ENCODE assay signal across 27 mouse cellular contexts in the genomic region with DNA sequence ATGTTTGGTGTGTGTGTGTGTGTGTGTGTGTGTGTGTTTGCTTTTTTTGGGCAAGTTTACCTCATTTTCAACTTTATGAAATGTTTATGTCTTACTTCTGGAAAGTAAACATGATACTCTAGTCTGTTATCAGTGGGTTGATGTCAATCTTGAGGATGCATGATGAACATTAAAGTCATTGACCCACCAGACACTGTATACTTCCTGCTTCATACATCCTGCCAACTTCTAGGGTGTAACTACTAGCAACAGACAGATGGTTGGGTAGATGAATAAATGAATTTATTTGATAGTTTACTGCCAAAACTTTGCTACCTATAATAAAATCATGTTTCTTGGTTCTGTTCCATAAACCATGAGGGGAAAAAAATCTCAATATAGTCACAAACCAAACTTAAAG. TPM values are rescaled to one million over a fixed set of nuclear protein-coding genes. Genes with fewer than 3 reads are reported as not detected.
"Had no signal": no experiment of that assay in that cellular context is flagged by ENCODE, and none has a peak within 500 bp of the region (broad histone marks: within the 10 kb centered on the region; RNA-seq: fewer than 3 reads in every experiment).

No protein-coding gene starts in this region.

- H3K9ac ChIP-seq: lung, embryonic 14.5 days; midbrain, embryonic 13.5 days; midbrain, embryonic 15.5 days; neural tube, embryonic 12.5 days had no signal

- H3K27me3 ChIP-seq: megakaryocyte, embryonic 14.5 days; midbrain, embryonic 13.5 days; midbrain, embryonic 15.5 days; neural tube, embryonic 12.5 days had no signal

- H3K4me3 ChIP-seq: megakaryocyte, embryonic 14.5 days; midbrain, embryonic 13.5 days; midbrain, embryonic 15.5 days; neural tube, embryonic 12.5 days had no signal

- H3K4me1 ChIP-seq: midbrain, embryonic 13.5 days; midbrain, embryonic 15.5 days; neural tube, embryonic 12.5 days had no signal

- H3K9me3 ChIP-seq: megakaryocyte, embryonic 14.5 days; midbrain, embryonic 13.5 days; midbrain, embryonic 15.5 days; neural tube, embryonic 12.5 days had no signal

- H3K36me3 ChIP-seq: midbrain, embryonic 13.5 days; midbrain, embryonic 15.5 days; neural tube, embryonic 12.5 days had no signal

- H3K27ac ChIP-seq: macrophage; midbrain, embryonic 13.5 days; midbrain, embryonic 15.5 days; neural tube, embryonic 12.5 days had no signal

- DNase-seq: lung, adult 18-20 months; lung, embryonic 14.5 days; lung, postnatal 10 days; lung, postnatal 36 days; right cerebral cortex, postnatal 14 days; right cerebral cortex, postnatal 4 days; spleen, adult 18-20 months; thymus, adult 2 months; thymus, postnatal 25 days; thymus, postnatal 4 days had no signal

RNA-seq across cellular contexts. Expression of a gene that starts 57.7 kb away (rescaled TPM):
- total RNA-seq: megakaryocyte progenitor cell, adult 5-6 weeks; midbrain, postnatal 0 days; monocyte, adult 5-6 weeks; neutrophil, adult 5-6 weeks had no signal
- polyA plus RNA-seq: liver, embryonic 16.5 days; lung, embryonic 14.5 days; lung, embryonic 16.5 days; macrophage; midbrain, embryonic 11.5 days; midbrain, embryonic 13.5 days; midbrain, embryonic 15.5 days; midbrain, postnatal 0 days; neural tube, embryonic 12.5 days; neural tube, embryonic 14.5 days; small intestine, adult 2 months; stomach, embryonic 14.5 days; stomach, embryonic 16.5 days; thymus, adult 2 months; urinary bladder, adult 2 months had no signal
